Mouse (Mus musculus) layer of hippocampus, adult 18-20 months (tissue): ENCODE measurements at regions not wholly inside any gene's neighbourhood (a gene's known extent, or its start where the extent isn't known, plus 50 kb on each side); places are given as distances from the start of the nearest gene placed in this dataset.
A peak's percentile ranks its signal among the peaks of the same experiment; 100 is the strongest.

Experiments used
- DNase-seq, 2 experiments: peaks; one replicate each; pipeline ENCODE4 v3.0.0; 2022; ENCODE audit warnings: low spot score in 2 of 2

GRCm38 (mm10) chr1:143946933-143947332, 57.0 kb downstream of the Rgs2 start:
- no peak for DNase-seq

- DNase-seq: peak in 1 of 2 experiments; percentile 26
Measured at GRCm38 (mm10) chr1:143941465-143941864, 62.5 kb downstream of the Rgs2 start.

- peak in 1 of 2 experiments; percentile 63 for DNase-seq
Measured at GRCm38 (mm10) chr1:143939511-143939910, 64.5 kb downstream of the Rgs2 start.

- DNase-seq: peak; percentile 24 to 62
Measured at GRCm38 (mm10) chr1:143938569-143938968, 65.4 kb downstream of the Rgs2 start.

DNA sequence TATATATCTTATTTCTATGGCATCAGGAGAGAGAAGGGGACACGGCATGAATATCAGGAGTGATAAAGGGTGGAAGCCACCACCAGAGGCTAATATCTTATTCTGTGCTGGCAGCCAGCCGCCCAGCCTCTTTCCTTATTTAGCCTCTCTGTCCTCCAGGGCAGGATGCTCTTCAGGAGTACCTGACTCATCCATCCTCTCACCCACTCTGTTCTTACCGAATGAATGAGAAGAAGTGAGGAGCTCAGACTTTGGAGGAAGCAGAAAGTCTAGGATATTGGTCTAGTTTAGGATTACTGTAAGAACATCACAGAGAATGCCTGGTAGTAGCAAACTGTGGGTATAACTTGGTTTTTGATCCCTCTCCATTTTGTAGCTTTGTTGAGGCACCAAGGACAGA, 73.2 kb downstream of the Rgs2 start:
- DNase-seq: no peak

GRCm38 (mm10) chr1:143929567-143930165, 74.3 kb downstream of the Rgs2 start:
- DNase-seq: peak in 1 of 2 experiments; percentile 9

DNA sequence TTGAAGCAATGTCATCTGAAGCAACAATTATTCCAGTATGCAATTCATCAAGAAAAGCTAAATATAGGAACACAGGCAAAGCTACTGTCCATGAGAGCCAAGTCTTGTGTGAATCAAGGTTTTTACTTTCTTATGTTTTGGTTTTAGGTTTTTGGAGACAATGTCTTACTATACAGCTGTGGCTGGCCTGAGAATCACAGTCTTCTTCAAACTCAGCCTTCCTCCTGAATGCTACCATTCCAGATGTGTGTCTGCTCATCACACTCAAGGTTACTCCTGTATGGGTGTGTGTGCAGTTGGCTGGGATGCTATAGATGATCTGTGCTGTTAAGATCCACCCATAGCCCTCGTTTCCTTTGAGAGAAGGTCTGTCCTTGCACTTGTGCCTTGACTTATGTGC, 81.5 kb downstream of the Rgs2 start:
- DNase-seq: no peak

DNA sequence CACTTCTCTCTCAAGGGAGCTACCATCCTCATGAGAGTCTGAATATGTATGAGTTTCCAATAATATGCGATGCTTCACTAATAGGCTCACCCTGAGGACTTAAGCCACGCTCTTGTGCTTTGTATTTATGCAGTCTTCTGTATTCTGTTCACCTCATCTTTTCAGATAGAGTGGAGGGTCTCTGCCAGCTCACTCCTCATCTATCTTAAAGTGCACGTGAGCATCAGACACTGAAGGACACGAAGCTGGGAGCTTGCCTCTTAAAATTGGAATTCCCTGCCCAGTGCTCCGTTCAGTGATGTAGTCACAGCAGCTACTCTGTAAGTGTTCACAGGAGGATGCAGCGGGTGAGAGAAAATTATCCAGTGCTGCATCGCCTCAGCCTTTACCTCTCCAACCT, 83.7 kb downstream of the Rgs2 start:
- no peak for DNase-seq

DNA sequence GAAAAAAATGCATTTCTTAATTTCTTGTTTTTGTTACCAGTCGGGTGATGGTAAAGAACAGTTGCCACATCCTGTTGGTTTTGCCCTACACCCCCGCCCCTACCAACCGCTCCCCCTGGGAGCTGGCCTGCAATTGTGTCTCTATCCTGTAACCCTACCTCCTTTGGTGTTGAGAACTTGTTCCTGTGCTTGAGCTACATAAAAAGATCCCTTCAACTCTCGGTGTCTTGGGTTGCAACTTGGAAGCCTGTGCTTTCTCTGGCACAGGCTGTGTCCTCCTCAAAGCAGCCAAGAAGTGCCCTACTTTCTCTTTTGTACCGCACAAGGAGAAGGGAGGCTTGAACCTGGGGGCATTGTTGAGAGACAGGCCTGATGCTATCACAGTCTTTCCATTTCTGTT, 85.0 kb downstream of the Rgs2 start:
- no peak for DNase-seq

DNA sequence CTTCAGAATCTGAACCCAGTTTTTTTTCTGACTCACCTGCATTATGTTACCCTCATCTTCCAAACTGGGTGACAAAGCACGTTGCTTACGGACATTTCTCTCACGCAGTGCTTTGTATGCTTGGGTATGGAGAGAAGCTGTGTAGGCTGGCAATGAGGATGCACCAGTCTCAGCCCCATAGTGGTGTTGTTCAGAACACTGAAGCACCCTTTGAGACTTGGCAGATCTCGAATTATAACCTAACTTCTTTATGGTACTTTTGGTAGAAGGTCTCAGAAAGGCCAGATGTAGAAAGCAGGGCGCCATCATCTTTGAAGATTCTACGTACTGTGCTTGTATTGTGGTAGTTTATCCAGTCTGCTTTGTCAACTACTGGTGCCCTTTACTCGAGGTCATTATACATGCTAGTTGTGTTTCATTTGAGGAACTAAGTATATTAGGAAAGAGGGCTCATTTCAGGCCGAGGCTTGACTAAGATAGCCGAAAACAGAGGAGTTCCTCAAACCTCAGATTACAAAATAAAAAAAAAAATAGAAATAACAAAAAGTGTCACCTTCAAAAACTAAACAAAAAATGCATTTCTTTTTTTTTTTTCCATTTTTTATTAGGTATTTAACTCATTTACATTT, 85.7 kb downstream of the Rgs2 start:
- DNase-seq: no peak

GRCm38 (mm10) chr1:143917623-143918022, 86.3 kb downstream of the Rgs2 start:
- peak; percentile 76 to 92 for DNase-seq

DNA sequence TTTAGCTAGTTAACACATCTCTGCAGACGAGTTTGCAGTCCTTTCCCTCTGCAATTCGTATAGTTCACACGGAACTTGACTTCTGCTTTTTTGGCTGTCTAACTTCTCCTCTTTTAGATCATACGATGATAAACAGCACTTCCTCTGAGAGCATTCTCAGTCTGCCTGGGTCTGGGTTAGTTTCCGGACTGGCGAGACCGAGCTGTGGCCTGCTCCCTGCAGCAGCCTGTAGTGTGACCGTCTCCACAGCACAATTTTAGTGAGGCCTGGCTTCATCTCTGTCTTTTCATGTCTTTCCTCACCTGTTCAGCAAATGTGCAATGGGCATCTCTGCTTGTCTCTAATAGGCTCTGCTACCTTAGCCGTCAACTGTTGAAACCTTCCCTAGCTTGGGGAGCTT, 87.4 kb downstream of the Rgs2 start:
- peak in 1 of 2 experiments; percentile 17 for DNase-seq

DNA sequence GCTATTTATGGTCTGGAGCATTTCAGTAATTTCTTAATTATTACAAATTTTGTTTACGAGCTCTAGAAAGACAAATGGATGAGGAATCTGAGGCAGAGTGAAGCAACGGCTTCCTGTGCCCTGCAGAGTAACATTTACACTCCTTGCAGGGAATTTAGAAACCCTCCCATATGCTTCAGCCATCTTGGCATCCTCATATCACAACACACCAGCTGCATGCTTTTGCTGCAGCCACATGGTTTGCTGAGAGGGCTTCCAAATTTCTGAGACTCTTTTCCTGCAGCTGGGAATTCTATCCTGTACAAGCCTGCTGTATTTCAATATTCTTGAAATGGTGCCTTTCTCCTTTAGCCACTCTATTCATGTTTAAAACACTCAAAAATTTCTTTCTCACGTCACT, 91.4 kb downstream of the Rgs2 start:
- no peak for DNase-seq

- no peak for DNase-seq
Measured at GRCm38 (mm10) chr1:143911230-143911629, 92.7 kb downstream of the Rgs2 start.

DNA sequence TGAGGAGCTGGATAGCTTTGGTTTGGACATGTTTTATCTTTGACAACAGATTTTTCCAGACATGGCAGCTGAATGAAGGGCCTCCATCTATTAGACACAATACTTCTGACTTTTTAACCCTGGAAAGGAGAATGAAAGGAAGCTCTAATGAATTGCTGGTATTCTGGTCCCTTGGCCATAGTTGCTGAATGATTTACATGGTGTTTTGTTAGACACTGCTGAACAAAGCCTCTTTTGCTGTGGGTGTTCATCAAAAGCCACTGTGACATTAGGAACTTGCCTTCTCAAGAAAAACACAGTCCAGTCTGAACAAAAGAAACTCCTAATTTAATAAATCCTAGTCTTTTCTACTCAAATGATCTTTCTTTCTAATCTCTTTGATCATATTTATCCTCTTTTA, 93.4 kb downstream of the Rgs2 start:
- DNase-seq: no peak

DNA sequence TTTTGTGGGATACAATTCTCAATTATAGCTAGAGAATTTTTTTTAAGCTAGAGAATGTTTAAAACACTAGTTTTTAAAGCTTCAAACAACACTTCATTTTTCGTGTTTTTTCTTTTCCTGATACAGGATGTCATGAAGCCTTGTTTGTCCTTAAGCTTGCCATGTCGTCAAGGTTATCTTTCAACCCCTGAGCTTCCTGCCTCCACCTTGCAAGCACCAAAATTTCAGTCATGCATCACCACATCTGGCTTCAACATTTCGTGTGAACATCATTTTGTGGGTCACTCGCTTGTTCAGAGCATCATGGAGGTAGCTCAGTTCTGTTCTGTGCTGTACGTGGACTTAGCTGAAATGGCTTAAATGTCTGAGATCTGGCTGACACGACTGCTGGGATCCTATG, 96.6 kb downstream of the Rgs2 start:
- no peak for DNase-seq

DNA sequence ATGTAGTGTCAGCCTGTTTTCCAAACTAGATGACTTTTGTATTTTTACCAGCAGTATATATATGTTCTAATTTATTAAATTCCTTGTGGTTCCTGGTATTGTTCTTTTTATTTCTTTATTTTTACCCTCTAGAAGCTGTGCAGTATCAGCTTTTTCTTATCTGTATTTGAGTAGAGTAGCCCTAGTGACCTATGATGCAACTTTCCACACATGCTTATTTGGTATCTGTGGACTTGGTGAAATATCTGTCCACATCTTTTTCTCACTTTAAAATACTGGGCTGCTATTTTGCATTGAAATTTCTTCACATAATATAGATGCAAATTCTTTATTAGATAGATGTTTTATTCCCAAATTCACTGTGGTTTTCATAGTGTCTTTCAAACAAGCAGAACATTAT, 97.1 kb downstream of the Rgs2 start:
- DNase-seq: no peak

- DNase-seq: peak in 1 of 2 experiments; percentile 60
Measured at GRCm38 (mm10) chr1:143903985-143904384, 100.0 kb downstream of the Rgs2 start.

- DNase-seq: no peak
Measured at GRCm38 (mm10) chr1:143903234-143903633, 100.7 kb downstream of the Rgs2 start.

DNA sequence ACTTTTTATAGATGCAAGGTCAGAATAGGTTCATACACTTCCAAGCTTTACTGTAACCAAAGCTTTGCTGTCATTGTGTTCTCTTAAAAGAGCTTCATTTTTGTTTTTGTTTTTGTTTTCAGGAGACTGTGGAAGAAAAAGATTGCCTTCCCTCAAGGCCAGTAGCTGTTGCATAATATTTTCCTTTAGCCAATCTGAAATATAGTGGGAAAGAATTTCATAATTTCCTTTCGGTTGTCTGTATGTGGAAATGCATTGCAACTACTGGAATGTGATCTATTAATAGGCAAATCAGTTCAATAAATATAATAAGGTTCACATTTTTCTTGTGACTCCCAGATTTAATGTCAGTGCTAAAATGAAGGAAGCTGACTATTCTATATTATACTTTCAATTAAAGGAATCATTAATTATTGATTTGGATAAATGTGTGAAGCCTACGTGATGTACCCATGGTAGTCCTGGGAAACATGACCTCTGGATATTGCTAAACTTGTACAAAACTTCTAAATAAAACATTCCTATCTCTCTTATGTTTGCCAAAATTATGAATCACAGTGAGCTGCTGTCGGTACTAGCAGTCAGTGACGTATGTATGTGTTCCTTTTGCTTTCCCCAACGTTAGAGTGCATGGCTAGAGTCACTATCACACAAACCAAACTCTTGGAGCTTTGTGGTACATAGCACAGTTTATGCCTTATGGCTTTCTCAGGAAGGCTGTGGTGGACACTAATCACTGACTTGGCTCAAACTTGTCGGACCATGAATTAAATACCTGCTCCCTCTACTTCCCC, 102.6 kb downstream of the Rgs2 start:
- no peak for DNase-seq

GRCm38 (mm10) chr1:143888510-143888909, 111.4 kb downstream of the Uchl5 start:
- DNase-seq: no peak

GRCm38 (mm10) chr1:143888065-143888464, 111.0 kb downstream of the Uchl5 start:
- no peak for DNase-seq
